Mouse (Mus musculus): Measurements from ENCODE around the gene Engase. TPM values are rescaled to one million over a fixed set of nuclear protein-coding genes. Genes with fewer than 3 reads are reported as not detected.

The Engase gene
- polyA plus RNA-seq, 1 experiment from 2014 or later = 3.9 TPM

DNA sequence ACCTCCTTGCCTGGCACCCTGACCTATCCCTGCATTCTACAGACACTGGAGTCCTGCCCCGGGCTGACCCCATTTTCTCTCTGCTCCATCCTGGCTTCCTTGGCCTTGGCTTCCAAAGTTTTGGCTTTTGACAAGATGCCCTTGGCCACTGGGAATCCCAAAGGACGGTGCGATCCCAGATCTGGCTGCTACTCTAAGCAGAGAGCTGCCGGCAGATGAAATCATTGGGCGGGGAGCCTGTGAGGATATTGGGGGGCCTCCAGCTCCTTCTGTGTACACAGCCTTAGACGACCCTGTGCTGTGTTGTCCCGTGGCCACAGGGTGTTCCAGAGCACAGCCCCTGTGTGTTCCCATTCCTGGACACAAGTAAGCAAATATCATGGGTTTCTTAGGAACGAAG lies 28.2 kb upstream of the Engase start:
- 88% methylated on average over 8 of the region's 8 CpGs for WGBS
- DNase-seq (ENCODE audit: low spot score) (no peak), ATAC-seq (no peak)
- Histone ChIP-seq H3K9me3 (replicated peaks; ENCODE audit: control insufficient read depth, low read length) (no peaks in the 10 kb centered on the region), H3K4me3 (ENCODE audit: low read depth, low read length) (no peak overlapping the region), H3K27ac (ENCODE audit: low read depth, low read length) (no peak overlapping the region), H3K9ac (ENCODE audit: low read length) (no peak overlapping the region), H3K36me3 (ENCODE audit: control insufficient read depth, insufficient read depth, low read length) (no peaks in the 10 kb centered on the region), H3K4me1 (ENCODE audit: control insufficient read depth, insufficient read depth, low read length) (no peaks in the 10 kb centered on the region), H3K27me3 (replicated peaks; ENCODE audit: control insufficient read depth, insufficient read depth, low read length) (0 out of 2 replicates have a peak, but pooled peaks cover 3% of the 10 kb centered on the region), H3K4me2 (ENCODE audit: low read length) (no peak overlapping the region)

GRCm38 (mm10) chr11:118451211-118451610 lies 25.4 kb upstream of the Engase start:
- WGBS = 85% methylated on average over 6 of the region's 6 CpGs
- Histone ChIP-seq H3K9ac (ENCODE audit: low read length) (no peak overlapping the region), H3K27ac (ENCODE audit: low read depth, low read length) (no peak overlapping the region), H3K36me3 (ENCODE audit: control insufficient read depth, insufficient read depth, low read length) (no peaks in the 10 kb centered on the region), H3K4me3 (ENCODE audit: low read depth, low read length) (no peak overlapping the region), H3K9me3 (replicated peaks; ENCODE audit: control insufficient read depth, low read length) (no peaks in the 10 kb centered on the region), H3K4me1 (ENCODE audit: control insufficient read depth, insufficient read depth, low read length) (no peaks in the 10 kb centered on the region), H3K4me2 (ENCODE audit: low read length) (no peak overlapping the region), H3K27me3 (replicated peaks; ENCODE audit: control insufficient read depth, insufficient read depth, low read length) (no peaks in the 10 kb centered on the region)
- no peak for ATAC-seq
- DNase-seq (ENCODE audit: low spot score) = no peak

GRCm38 (mm10) chr11:118452955-118453354 lies 23.7 kb upstream of the Engase start:
- H3K4me2 ChIP-seq (ENCODE audit: low read length) = no peak overlapping the region
- 62% methylated on average over 2 of the region's 2 CpGs for WGBS

GRCm38 (mm10) chr11:118453886-118454671 lies 22.6 kb upstream of the Engase start:
- Histone ChIP-seq H3K36me3 (ENCODE audit: control insufficient read depth, insufficient read depth, low read length) (no peaks in the 10 kb centered on the region), H3K4me2 (ENCODE audit: low read length) (no peak overlapping the region), H3K27ac (ENCODE audit: low read depth, low read length) (no peak overlapping the region), H3K9me3 (replicated peaks; ENCODE audit: control insufficient read depth, low read length) (no peaks in the 10 kb centered on the region), H3K9ac (ENCODE audit: low read length) (no peak overlapping the region), H3K4me1 (ENCODE audit: control insufficient read depth, insufficient read depth, low read length) (no peaks in the 10 kb centered on the region), H3K4me3 (ENCODE audit: low read depth, low read length) (no peak overlapping the region), H3K27me3 (replicated peaks; ENCODE audit: control insufficient read depth, insufficient read depth, low read length) (no peaks in the 10 kb centered on the region)
- DNase-seq (ENCODE audit: low spot score) = no peak
- no peak for ATAC-seq
- 79% methylated on average over 11 of the region's 11 CpGs for WGBS

More at GRCm38 (mm10) chr11:118452955-118453354, 23.7 kb upstream of the Engase start:
- H3K36me3 ChIP-seq (ENCODE audit: control insufficient read depth, insufficient read depth, low read length) = no peaks in the 10 kb centered on the region
- DNase-seq (ENCODE audit: low spot score) (no peak), ATAC-seq (no peak)
- no peak overlapping the region for H3K27ac ChIP-seq (ENCODE audit: low read depth, low read length)
- H3K27me3 ChIP-seq (replicated peaks; ENCODE audit: control insufficient read depth, insufficient read depth, low read length) = no peaks in the 10 kb centered on the region
- no peaks in the 10 kb centered on the region for H3K4me1 ChIP-seq (ENCODE audit: control insufficient read depth, insufficient read depth, low read length)
- H3K4me3 ChIP-seq (ENCODE audit: low read depth, low read length) = no peak overlapping the region
- no peak overlapping the region for H3K9ac ChIP-seq (ENCODE audit: low read length)
- H3K9me3 ChIP-seq (replicated peaks; ENCODE audit: control insufficient read depth, low read length) = no peaks in the 10 kb centered on the region

- 91% methylated on average over 6 of the region's 6 CpGs for WGBS
- Histone ChIP-seq H3K27ac (ENCODE audit: low read depth, low read length) (no peak overlapping the region), H3K4me1 (ENCODE audit: control insufficient read depth, insufficient read depth, low read length) (no peaks in the 10 kb centered on the region), H3K4me3 (ENCODE audit: low read depth, low read length) (no peak overlapping the region), H3K36me3 (ENCODE audit: control insufficient read depth, insufficient read depth, low read length) (no peaks in the 10 kb centered on the region), H3K4me2 (ENCODE audit: low read length) (no peak overlapping the region), H3K9me3 (replicated peaks; ENCODE audit: control insufficient read depth, low read length) (no peaks in the 10 kb centered on the region), H3K9ac (ENCODE audit: low read length) (no peak overlapping the region), H3K27me3 (replicated peaks; ENCODE audit: control insufficient read depth, insufficient read depth, low read length) (no peaks in the 10 kb centered on the region)
- no peak for ATAC-seq
- DNase-seq (ENCODE audit: low spot score) = no peak
Measured at GRCm38 (mm10) chr11:118455788-118456187, 20.8 kb upstream of the Engase start.

GRCm38 (mm10) chr11:118456937-118457336 lies 19.7 kb upstream of the Engase start:
- no peaks in the 10 kb centered on the region for H3K4me1 ChIP-seq (ENCODE audit: control insufficient read depth, insufficient read depth, low read length)
- no peaks in the 10 kb centered on the region for H3K36me3 ChIP-seq (ENCODE audit: control insufficient read depth, insufficient read depth, low read length)
- 73% methylated on average over 11 of the region's 11 CpGs for WGBS
- H3K4me2 ChIP-seq (ENCODE audit: low read length) = no peak overlapping the region
- H3K9me3 ChIP-seq (replicated peaks; ENCODE audit: control insufficient read depth, low read length) = no peaks in the 10 kb centered on the region
- DNase-seq (ENCODE audit: low spot score) (no peak), ATAC-seq (no peak)
- H3K27me3 ChIP-seq (replicated peaks; ENCODE audit: control insufficient read depth, insufficient read depth, low read length) = no peaks in the 10 kb centered on the region
- H3K4me3 ChIP-seq (ENCODE audit: low read depth, low read length) = no peak overlapping the region
- H3K9ac ChIP-seq (ENCODE audit: low read length) = no peak overlapping the region
- no peak overlapping the region for H3K27ac ChIP-seq (ENCODE audit: low read depth, low read length)

DNA sequence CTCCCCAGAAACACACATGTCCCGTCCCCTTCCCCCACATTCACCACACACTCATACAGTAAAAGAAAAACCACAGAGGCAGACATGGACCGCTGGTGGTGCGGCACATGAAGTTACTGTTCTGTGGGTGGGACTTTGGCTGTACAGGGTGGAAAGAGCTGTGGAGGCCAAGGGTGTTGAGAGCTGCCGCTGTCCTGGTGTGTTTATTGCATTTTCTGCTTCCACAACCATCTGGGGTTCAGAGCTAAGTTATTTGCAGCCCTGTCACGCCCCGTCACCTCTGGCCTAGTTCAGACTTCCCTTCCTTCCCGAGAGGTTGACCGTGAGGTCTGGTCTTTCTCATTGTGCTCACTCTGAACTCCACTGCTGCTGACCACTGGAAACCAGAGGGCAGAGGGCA lies 17.6 kb upstream of the Engase start:
- H3K9me3 ChIP-seq (replicated peaks; ENCODE audit: control insufficient read depth, low read length) = no peaks in the 10 kb centered on the region
- no peak overlapping the region for H3K27ac ChIP-seq (ENCODE audit: low read depth, low read length)
- no peak overlapping the region for H3K4me3 ChIP-seq (ENCODE audit: low read depth, low read length)
- no peak for ATAC-seq
- no peak overlapping the region for H3K4me2 ChIP-seq (ENCODE audit: low read length)
- no peaks in the 10 kb centered on the region for H3K4me1 ChIP-seq (ENCODE audit: control insufficient read depth, insufficient read depth, low read length)
- no peaks in the 10 kb centered on the region for H3K36me3 ChIP-seq (ENCODE audit: control insufficient read depth, insufficient read depth, low read length)
- H3K27me3 ChIP-seq (replicated peaks; ENCODE audit: control insufficient read depth, insufficient read depth, low read length) = no peaks in the 10 kb centered on the region
- 73% methylated on average over 8 of the region's 8 CpGs for WGBS
- no peak for DNase-seq (ENCODE audit: low spot score)
- H3K9ac ChIP-seq (ENCODE audit: low read length) = no peak overlapping the region

GRCm38 (mm10) chr11:118459536-118459935 lies 17.1 kb upstream of the Engase start:
- H3K27ac ChIP-seq (ENCODE audit: low read depth, low read length) = no peak overlapping the region
- H3K4me1 ChIP-seq (ENCODE audit: control insufficient read depth, insufficient read depth, low read length) = no peaks in the 10 kb centered on the region
- 89% methylated on average over 4 of the region's 4 CpGs for WGBS
- no peak overlapping the region for H3K9ac ChIP-seq (ENCODE audit: low read length)
- ATAC-seq = no peak
- H3K27me3 ChIP-seq (replicated peaks; ENCODE audit: control insufficient read depth, insufficient read depth, low read length) = no peaks in the 10 kb centered on the region
- no peak for DNase-seq (ENCODE audit: low spot score)
- H3K4me3 ChIP-seq (ENCODE audit: low read depth, low read length) = no peak overlapping the region
- no peak overlapping the region for H3K4me2 ChIP-seq (ENCODE audit: low read length)
- no peaks in the 10 kb centered on the region for H3K9me3 ChIP-seq (replicated peaks; ENCODE audit: control insufficient read depth, low read length)
- no peaks in the 10 kb centered on the region for H3K36me3 ChIP-seq (ENCODE audit: control insufficient read depth, insufficient read depth, low read length)

DNA sequence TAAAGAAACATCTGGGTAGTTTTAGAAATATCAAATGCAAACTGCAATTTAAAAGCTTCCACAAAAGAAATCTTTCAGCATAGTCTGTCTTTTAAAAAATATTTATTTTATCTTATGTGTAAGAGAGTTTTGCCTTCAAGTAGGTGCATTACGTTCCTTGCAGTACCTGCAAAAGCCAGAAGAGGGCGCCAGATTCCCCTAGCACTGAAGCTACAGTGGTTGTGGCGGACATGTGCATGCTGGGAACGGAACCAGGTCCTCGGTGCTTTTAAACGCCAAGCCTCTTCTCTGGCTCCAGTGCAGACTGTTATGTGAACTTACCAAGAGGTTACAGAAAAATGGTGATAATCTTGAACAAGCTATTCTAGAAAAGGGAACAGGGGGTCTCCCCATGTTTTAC lies 16.3 kb upstream of the Engase start:
- H3K36me3 ChIP-seq (ENCODE audit: control insufficient read depth, insufficient read depth, low read length) = no peaks in the 10 kb centered on the region
- 50% methylated on average over 6 of the region's 6 CpGs for WGBS
- no peak overlapping the region for H3K9ac ChIP-seq (ENCODE audit: low read length)
- DNase-seq (ENCODE audit: low spot score) (no peak), ATAC-seq (no peak)
- no peaks in the 10 kb centered on the region for H3K4me1 ChIP-seq (ENCODE audit: control insufficient read depth, insufficient read depth, low read length)
- H3K27me3 ChIP-seq (replicated peaks; ENCODE audit: control insufficient read depth, insufficient read depth, low read length) = no peaks in the 10 kb centered on the region
- H3K9me3 ChIP-seq (replicated peaks; ENCODE audit: control insufficient read depth, low read length) = no peaks in the 10 kb centered on the region
- H3K4me3 ChIP-seq (ENCODE audit: low read depth, low read length) = no peak overlapping the region
- no peak overlapping the region for H3K27ac ChIP-seq (ENCODE audit: low read depth, low read length)
- no peak overlapping the region for H3K4me2 ChIP-seq (ENCODE audit: low read length)

Data from forebrain, embryonic 14.5 days (tissue).